Mouse (Mus musculus) layer of hippocampus, adult 6 months (tissue): ENCODE results near the gene Hnrnph3. TPM values are rescaled to one million over a fixed set of nuclear protein-coding genes. Genes with fewer than 3 reads are reported as not detected.

ENCODE experiments used
- long read RNA-seq, 2 experiments: library from polyadenylated mRNA; unstranded; transcript quantifications; one replicate each; pipeline ENCODE4 v2.0.0; 2019 to 2020
- polyA plus RNA-seq: library from polyadenylated mRNA; unstranded; fragments of <200 nt; fragmentation: Nextera tagmentation; gene quantifications from 2 replicates; pipeline ENCODE4 v1.2.3, GENCODE M21; 2021

Gene Hnrnph3
- 9.4 and 11.8 TPM in 2 replicates for polyA plus RNA-seq
- long read RNA-seq, experiment 1, partial matches to known transcripts, result 2 of 11 reads
- long read RNA-seq, experiment 1, other reads (novel, unspliced or antisense), result 4 of 11 reads
- long read RNA-seq, experiment 2, transcript Hnrnph3-204 (9 exons, 1,633 nt), result minor isoform, 6 of 124 reads
- long read RNA-seq, experiment 2, transcript Hnrnph3-201 (10 exons, 2,213 nt), result major isoform, 47 of 124 reads
- long read RNA-seq, experiment 2, transcript Hnrnph3-202 (10 exons, 2,168 nt), result minor isoform, 16 of 124 reads
- long read RNA-seq, experiment 2, partial matches to known transcripts, result 2 of 124 reads
- long read RNA-seq, experiment 2, other reads (novel, unspliced or antisense), result 53 of 124 reads

GRCm38 (mm10) chr10:63023749-63024579 lies at the start of gene Hnrnph3, which contains the start of gene Pbld2:
Gene Hnrnph3 (minus strand): TSS chr10:63024217.
Gene Pbld2 (plus strand): TSS chr10:63024315.

GRCm38 (mm10) chr10:63059862-63060261 lies 35.8 kb upstream of the Hnrnph3 start, which contains the start of gene Pbld1:
Gene Pbld1 (plus strand): TSS chr10:63060162.

DNA sequence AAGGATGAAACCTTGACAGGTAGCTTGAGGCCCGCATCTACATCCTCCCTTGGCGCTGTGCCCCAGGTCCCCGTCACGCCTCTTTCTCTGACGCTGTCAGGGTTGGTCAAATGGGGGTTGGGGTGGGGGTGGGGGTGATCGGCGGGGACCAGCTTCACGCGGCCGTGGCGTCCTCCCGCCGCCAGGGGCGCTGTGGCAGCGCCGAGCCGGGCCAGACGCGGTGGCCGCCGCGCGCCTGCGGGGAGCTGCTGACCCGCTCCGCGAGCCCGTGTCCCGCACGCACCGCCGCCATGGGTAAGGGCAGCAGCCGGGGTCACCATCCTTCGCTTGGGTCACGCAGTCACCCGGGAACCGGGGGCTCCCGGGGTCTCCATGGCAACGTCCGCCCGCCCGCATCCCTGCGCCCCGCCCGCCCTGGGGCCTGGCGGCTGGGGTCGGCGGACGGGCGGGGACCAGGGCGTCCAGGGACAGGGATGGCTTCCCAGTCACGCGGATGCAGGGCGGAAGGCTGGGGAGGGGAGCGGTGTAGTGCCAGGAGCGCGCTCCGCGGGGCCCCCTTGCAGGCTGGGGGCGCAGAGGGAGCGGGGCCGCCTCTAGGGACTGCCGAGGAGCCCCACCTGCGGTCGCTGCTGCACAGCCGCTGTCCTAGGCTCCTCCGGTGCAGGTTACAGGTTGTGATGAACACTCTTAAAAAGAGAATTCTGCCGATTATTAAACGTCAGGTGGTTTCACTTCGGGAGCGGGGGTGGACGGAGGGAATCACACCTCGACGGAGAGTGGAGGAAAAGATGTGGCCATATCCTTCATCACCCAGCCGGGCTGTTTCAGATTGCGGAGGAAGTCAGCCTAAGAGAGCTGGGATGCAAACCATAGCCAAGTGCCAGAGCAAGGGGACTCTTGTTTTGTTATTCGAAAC lies 43.7 kb downstream of the Hnrnph3 start, which contains the start of gene Rufy2:
Gene Rufy2, plus strand, starts transcription at position 185 of the 916 bp plus-strand sequence.

Other genes starting within 250 kb of the Hnrnph3 start
- gene Ccar1, start 231.9 kb downstream of the Hnrnph3 start, polyA plus RNA-seq, result 15.8 and 18.9 TPM in 2 replicates
- 5.9 and 7.6 TPM in 2 replicates for gene Tet1, start 115.2 kb downstream of the Hnrnph3 start, polyA plus RNA-seq
- gene Slc25a16, start 103.6 kb downstream of the Hnrnph3 start, polyA plus RNA-seq, result 9.0 and 9.6 TPM in 2 replicates
- 0.44 and 0.97 TPM in 2 replicates for gene Dna2, start 77.2 kb downstream of the Hnrnph3 start, polyA plus RNA-seq
- 31.2 and 40.3 TPM in 2 replicates for gene Rufy2, start 44.0 kb downstream of the Hnrnph3 start, polyA plus RNA-seq
- gene Pbld2, start 98 bp upstream of the Hnrnph3 start, polyA plus RNA-seq, result 0.40 TPM in 2 replicates
- 2.0 and 2.1 TPM in 2 replicates for gene Pbld1, start 35.9 kb upstream of the Hnrnph3 start, polyA plus RNA-seq
- 0.29 and 0.48 TPM in 2 replicates for gene Atoh7, start 75.4 kb upstream of the Hnrnph3 start, polyA plus RNA-seq
- 0.14 and 0.25 TPM in 2 replicates for gene Mypn, start 179.7 kb upstream of the Hnrnph3 start, polyA plus RNA-seq
- 6.7 and 9.9 TPM in 2 replicates for gene Herc4, start 219.6 kb upstream of the Hnrnph3 start, polyA plus RNA-seq